Mouse (Mus musculus) stomach, postnatal 0 days (tissue): ENCODE results near the gene Prss27. TPM values are rescaled to one million over a fixed set of nuclear protein-coding genes. Genes with fewer than 3 reads are reported as not detected.
A peak's percentile ranks its signal among the peaks of the same experiment; 100 is the strongest.

ENCODE experiments used
- ATAC-seq: fragments of 200-750 bp; cut with Nextera tagmentation; 2 replicates; pipeline ENCODE4 v1.8.0; 2017; ENCODE audit not compliant: low FRiP score, low TSS enrichment
- DNase-seq: peaks from one replicate; pipeline ENCODE4 v3.0.0-alpha.2; 2016; ENCODE audit warnings: low spot score
- H3K27ac ChIP-seq: fragments of 300-500 bp; sonication (generic); replicated peaks from 2 replicates; pipeline ENCODE4 v1.5.1; 2014; ENCODE audit warnings: mild to moderate bottlenecking, control low read depth
- H3K27me3 ChIP-seq: fragments of 300-500 bp; sonication (generic); 2 replicates; pipeline ENCODE4 v1.6.1; 2014; ENCODE audit warnings: low read length; ENCODE audit not compliant: control insufficient read depth, insufficient read depth
- H3K36me3 ChIP-seq: fragments of 300-500 bp; sonication (generic); 2 replicates; pipeline ENCODE4 v1.6.1; 2014; ENCODE audit warnings: low read length, mixed read lengths; ENCODE audit not compliant: control insufficient read depth, insufficient read depth
- H3K4me1 ChIP-seq: fragments of 300-500 bp; sonication (generic); replicated peaks from 2 replicates; pipeline ENCODE4 v1.6.1; 2014; ENCODE audit warnings: antibody characterized with exemption; ENCODE audit not compliant: control insufficient read depth, insufficient read depth
- H3K4me2 ChIP-seq: fragments of 300-500 bp; sonication (generic); replicated peaks from 2 replicates; pipeline ENCODE4 v1.6.1; 2014; ENCODE audit warnings: low read depth, mild to moderate bottlenecking, control low read depth, moderate library complexity
- H3K4me3 ChIP-seq: fragments of 300-500 bp; sonication (generic); 2 replicates; pipeline ENCODE4 v1.5.1; 2014; ENCODE audit warnings: low read depth, low read length, control low read depth
- H3K9ac ChIP-seq: fragments of 300-500 bp; sonication (generic); 2 replicates; pipeline ENCODE4 v1.6.1; 2014; ENCODE audit warnings: mild to moderate bottlenecking, low read length, control low read depth, mixed read lengths
- H3K9me3 ChIP-seq: fragments of 300-500 bp; sonication (generic); 2 replicates; pipeline ENCODE4 v1.6.1; 2016; ENCODE audit warnings: low read length; ENCODE audit not compliant: control insufficient read depth
- CTCF ChIP-seq: IDR thresholded peaks from 2 replicates; pipeline ENCODE4 v1.5.1; 2016; ENCODE audit warnings: antibody characterized with exemption, low read depth, mild to moderate bottlenecking, moderate library complexity
- EP300 ChIP-seq: optimal IDR thresholded peaks from 2 replicates; pipeline ENCODE3; 2016; ENCODE audit warnings: antibody characterized with exemption
- WGBS: fragments of 180-500 bp; shearing (Covaris S2); extraction: QIAGEN DNeasy Blood & Tissue Kit; methylation state at CpG from one replicate; pipeline ENCODE4 v1.1.7; 2014; 5-methylcytosine and 5-hydroxymethylcytosine counted together
- polyA plus RNA-seq: library from polyadenylated mRNA; unstranded; fragments of >200 nt; fragmentation: Nextera tagmentation; extraction: Ambion mirVana; gene quantifications from 2 replicates; pipeline ENCODE4 v1.2.1, GENCODE M21; 2015

Gene Prss27
- polyA plus RNA-seq, 1 experiment from 2014 or later, result 40.8 TPM

GRCm38 (mm10) chr17:23995421-23995820, 42.5 kb upstream of the Prss27 start:
- DNase-seq (no peak), ATAC-seq (no peak)
- Histone ChIP-seq H3K4me3 (no peak overlapping the region), H3K9me3 (no peaks in the 10 kb centered on the region), H3K27me3 (no peaks in the 10 kb centered on the region), H3K4me1 (no peaks in the 10 kb centered on the region), H3K36me3 (no peaks in the 10 kb centered on the region), H3K4me2 (no peak overlapping the region), H3K9ac (no peak overlapping the region), H3K27ac (no peak overlapping the region)
- TF ChIP-seq EP300 (no peak), CTCF (peak; percentile 43)
- WGBS, result 40% methylated on average over 1 of the region's 1 CpGs

- DNase-seq (peak; percentile 60), ATAC-seq (peak; percentile 67)
- no peak within 1 kb of the TSS for H3K4me3 ChIP-seq
- no peaks in the 10 kb centered on the region for H3K27me3 ChIP-seq
- H3K36me3 ChIP-seq, result no peaks in the 10 kb centered on the region
- H3K4me2 ChIP-seq, result no peak within 1 kb of the TSS
- H3K9me3 ChIP-seq, result no peaks in the 10 kb centered on the region
- H3K9ac ChIP-seq, result no peak within 1 kb of the TSS
- no peak within 1 kb of the TSS for H3K27ac ChIP-seq
- 44% methylated on average over 2 of the region's 2 CpGs for WGBS
- H3K4me1 ChIP-seq, result no peaks in the 10 kb centered on the region
- TF ChIP-seq CTCF, result no peak
- no peak for TF ChIP-seq EP300
Observed at GRCm38 (mm10) chr17:23997901-23998300, 40.0 kb upstream of the Prss27 start, which contains the start of gene Prss22. Gene Prss22 (minus strand): TSS chr17:23998100.

GRCm38 (mm10) chr17:23998383-23998782, 39.6 kb upstream of the Prss27 start:
- no peak for DNase-seq
- no peak for TF ChIP-seq CTCF
- TF ChIP-seq EP300, result no peak
- Histone ChIP-seq H3K36me3 (no peaks in the 10 kb centered on the region), H3K9ac (no peak overlapping the region), H3K9me3 (no peaks in the 10 kb centered on the region), H3K27ac (no peak overlapping the region), H3K27me3 (no peaks in the 10 kb centered on the region), H3K4me1 (no peaks in the 10 kb centered on the region), H3K4me2 (no peak overlapping the region), H3K4me3 (no peak overlapping the region)
- ATAC-seq, result peak; percentile 52; the same call in 1 of the 2 replicates
- 48% methylated on average over 6 of the region's 6 CpGs for WGBS

- WGBS, result 28% methylated on average over 5 of the region's 5 CpGs
Observed at GRCm38 (mm10) chr17:24000404-24000803, 37.5 kb upstream of the Prss27 start.

GRCm38 (mm10) chr17:24004071-24004665, 33.8 kb upstream of the Prss27 start:
- Histone ChIP-seq H3K4me1 (no peaks in the 10 kb centered on the region), H3K27ac (no peak overlapping the region), H3K36me3 (no peaks in the 10 kb centered on the region), H3K9ac (no peak overlapping the region), H3K4me3 (no peak overlapping the region), H3K9me3 (no peaks in the 10 kb centered on the region), H3K4me2 (no peak overlapping the region), H3K27me3 (no peaks in the 10 kb centered on the region)
- no peak for TF ChIP-seq CTCF
- TF ChIP-seq EP300, result no peak
- 91% methylated on average over 14 of the region's 14 CpGs for WGBS
- ATAC-seq, result no peak
- DNase-seq, result no peak

More at GRCm38 (mm10) chr17:24000404-24000803, 37.5 kb upstream of the Prss27 start:
- DNase-seq (no peak), ATAC-seq (peak; percentile 21; the same call in 1 of the 2 replicates)
- no peak overlapping the region for H3K9ac ChIP-seq
- no peak overlapping the region for H3K4me3 ChIP-seq
- H3K4me1 ChIP-seq, result no peaks in the 10 kb centered on the region
- no peaks in the 10 kb centered on the region for H3K27me3 ChIP-seq
- no peaks in the 10 kb centered on the region for H3K36me3 ChIP-seq
- no peak for TF ChIP-seq EP300
- no peak for TF ChIP-seq CTCF
- H3K27ac ChIP-seq, result no peak overlapping the region
- H3K9me3 ChIP-seq, result no peaks in the 10 kb centered on the region
- H3K4me2 ChIP-seq, result no peak overlapping the region

GRCm38 (mm10) chr17:24005049-24005448, 32.9 kb upstream of the Prss27 start:
- Histone ChIP-seq H3K4me3 (no peak overlapping the region), H3K4me1 (no peaks in the 10 kb centered on the region), H3K27ac (no peak overlapping the region), H3K27me3 (no peaks in the 10 kb centered on the region), H3K9me3 (no peaks in the 10 kb centered on the region), H3K36me3 (no peaks in the 10 kb centered on the region), H3K4me2 (no peak overlapping the region), H3K9ac (no peak overlapping the region)
- ATAC-seq (no peak), DNase-seq (no peak)
- 92% methylated on average over 3 of the region's 3 CpGs for WGBS
- TF ChIP-seq CTCF (no peak), EP300 (no peak)
